Mouse (Mus musculus): ENCODE results near the gene Nicn1.
"Not testable (repeated sequence)": the region's sequence is repeated elsewhere in the genome, so short reads cannot be mapped to it uniquely, and the experiment has no call there.

The Nicn1 gene

GRCm38 (mm10) chr9:108278697-108279450, 11.4 kb upstream of the Nicn1 start:
- DNase-seq (ENCODE audit: low spot score in 2 of 2): peak; percentile 29 to 59

GRCm38 (mm10) chr9:108280071-108280828, 10.0 kb upstream of the Nicn1 start:
- DNase-seq (ENCODE audit: low spot score in 2 of 2): no peak

- DNase-seq (ENCODE audit: low spot score in 2 of 2): peak; percentile 59 to 78
Measured at GRCm38 (mm10) chr9:108284410-108284809, 5.8 kb upstream of the Nicn1 start.

GRCm38 (mm10) chr9:108287526-108288238, 2.5 kb upstream of the Nicn1 start:
- DNase-seq (ENCODE audit: low spot score in 2 of 2): not testable (repeated sequence)

- no peak for DNase-seq (ENCODE audit: low spot score in 2 of 2)
Measured at GRCm38 (mm10) chr9:108289347-108289746, 882 bp upstream of the Nicn1 start.

GRCm38 (mm10) chr9:108290773-108291172, 544 bp downstream of the Nicn1 start:
- DNase-seq (ENCODE audit: low spot score in 2 of 2): no peak

- DNase-seq (ENCODE audit: low spot score in 2 of 2): no peak
Measured at GRCm38 (mm10) chr9:108296453-108297355, 6.5 kb downstream of the Nicn1 start, which contains the start of gene Amt. TSS of gene Amt (plus strand) at chr9:108296853.

- DNase-seq (ENCODE audit: low spot score in 2 of 2): no peak
Measured at GRCm38 (mm10) chr9:108301853-108302252, 11.6 kb downstream of the Nicn1 start.

GRCm38 (mm10) chr9:108304716-108305115, 14.5 kb downstream of the Nicn1 start:
- DNase-seq (ENCODE audit: low spot score in 2 of 2): no peak

GRCm38 (mm10) chr9:108305170-108305569, 14.9 kb downstream of the Nicn1 start:
- peak; percentile 7 to 11 for DNase-seq (ENCODE audit: low spot score in 2 of 2)

GRCm38 (mm10) chr9:108305629-108306520, 15.6 kb downstream of the Nicn1 start, which contains the start of the genes Rhoa and Tcta:
TSS of gene Rhoa (plus strand) at chr9:108306129.
TSS of gene Tcta (minus strand) at chr9:108306160.
- peak; percentile 93 to 95 for DNase-seq (ENCODE audit: low spot score in 2 of 2)

GRCm38 (mm10) chr9:108306571-108306980, 16.3 kb downstream of the Nicn1 start:
- DNase-seq (ENCODE audit: low spot score in 2 of 2): peak; percentile 73 to 82

GRCm38 (mm10) chr9:108307021-108307807, 17.0 kb downstream of the Nicn1 start:
- DNase-seq (ENCODE audit: low spot score in 2 of 2): no peak

GRCm38 (mm10) chr9:108308141-108308540, 17.9 kb downstream of the Nicn1 start:
- no peak for DNase-seq (ENCODE audit: low spot score in 2 of 2)

GRCm38 (mm10) chr9:108317572-108317971, 27.3 kb downstream of the Nicn1 start:
- no peak for DNase-seq (ENCODE audit: low spot score in 2 of 2)

GRCm38 (mm10) chr9:108318462-108318861, 28.2 kb downstream of the Nicn1 start:
- no peak for DNase-seq (ENCODE audit: low spot score in 2 of 2)

GRCm38 (mm10) chr9:108322054-108322453, 31.8 kb downstream of the Nicn1 start:
- not testable (repeated sequence) for DNase-seq (ENCODE audit: low spot score in 2 of 2)

- no peak for DNase-seq (ENCODE audit: low spot score in 2 of 2)
Measured at GRCm38 (mm10) chr9:108324784-108325183, 34.6 kb downstream of the Nicn1 start.

GRCm38 (mm10) chr9:108325811-108326210, 35.6 kb downstream of the Nicn1 start:
- DNase-seq (ENCODE audit: low spot score in 2 of 2): no peak

All from spleen, postnatal 14 days (tissue).